Mouse (Mus musculus): Measurements from ENCODE around the gene Chst11.

DNA sequence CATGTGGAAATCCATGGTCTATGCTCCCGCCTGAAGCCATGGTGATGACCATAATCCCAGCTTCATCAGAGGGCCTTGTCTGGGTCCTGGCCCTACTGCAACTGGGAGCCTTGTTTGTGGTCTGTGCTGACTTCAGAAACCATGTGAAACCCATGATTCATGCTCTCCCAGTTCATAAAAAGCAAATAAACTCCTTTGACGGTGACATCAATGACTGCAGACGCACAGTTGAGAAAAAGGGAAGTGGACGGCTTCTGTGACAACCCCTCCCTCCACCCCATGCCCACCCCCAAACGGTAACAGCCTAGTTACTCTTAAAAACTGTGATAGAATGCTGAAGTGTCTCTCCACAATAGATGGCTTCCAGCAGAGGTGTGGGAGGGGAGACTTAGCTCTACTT is 230.3 kb downstream of the Chst11 start:
- no peak for TF ChIP-seq POLR2A (IDR thresholded peaks at IDR 0.05; ENCODE audit: extremely low read depth, insufficient read depth, low read length)
- TF ChIP-seq CTCF (IDR thresholded peaks at IDR 0.05; ENCODE audit: low read depth, low read length) = no peak

Data from liver, adult 2 months (tissue).